Mouse (Mus musculus) intestine, embryonic 16.5 days (tissue): ENCODE measurements around the gene Il22ra2. TPM values are rescaled to one million over a fixed set of nuclear protein-coding genes. Genes with fewer than 3 reads are reported as not detected.

Source experiments
- ATAC-seq: fragments of 200-750 bp; cut with Nextera tagmentation; 2 replicates; pipeline ENCODE4 v1.8.0; 2017; ENCODE audit warnings: moderate TSS enrichment, moderate library complexity
- H3K27ac ChIP-seq: fragments of 300-500 bp; sonication (generic); 2 replicates; pipeline ENCODE4 v1.5.1; 2014; ENCODE audit warnings: mild to moderate bottlenecking, low read length
- H3K27me3 ChIP-seq: fragments of 300-500 bp; sonication (generic); replicated peaks from 2 replicates; pipeline ENCODE4 v1.6.1; 2014; ENCODE audit warnings: low read length, control low read depth, mixed read lengths; ENCODE audit not compliant: control insufficient read depth, insufficient read depth
- H3K36me3 ChIP-seq: fragments of 300-500 bp; sonication (generic); 2 replicates; pipeline ENCODE4 v1.6.1; 2014; ENCODE audit warnings: low read length, control low read depth; ENCODE audit not compliant: control insufficient read depth, insufficient read depth
- H3K4me1 ChIP-seq: fragments of 300-500 bp; sonication (generic); 2 replicates; pipeline ENCODE4 v1.6.1; 2014; ENCODE audit warnings: low read length, control low read depth, mixed read lengths; ENCODE audit not compliant: control insufficient read depth, insufficient read depth
- H3K4me2 ChIP-seq: fragments of 300-500 bp; sonication (generic); 2 replicates; pipeline ENCODE4 v1.6.1; 2014; ENCODE audit warnings: low read depth, low read length, control low read depth
- H3K4me3 ChIP-seq: fragments of 300-500 bp; sonication (generic); 2 replicates; pipeline ENCODE4 v1.5.1; 2014; ENCODE audit warnings: mild to moderate bottlenecking, low read length
- H3K9ac ChIP-seq: fragments of 300-500 bp; sonication (generic); 2 replicates; pipeline ENCODE4 v1.6.1; 2014; ENCODE audit warnings: low read depth, low read length
- H3K9me3 ChIP-seq: fragments of 300-500 bp; sonication (generic); 2 replicates; pipeline ENCODE4 v1.6.1; 2016; ENCODE audit warnings: low read length, control low read depth; ENCODE audit not compliant: control insufficient read depth
- WGBS: fragments of 180-500 bp; shearing (Covaris S2); extraction: QIAGEN DNeasy Blood & Tissue Kit; methylation state at CpG from one replicate; pipeline ENCODE4 v1.1.7; 2014; 5-methylcytosine and 5-hydroxymethylcytosine counted together
- polyA plus RNA-seq: library from polyadenylated mRNA; unstranded; fragments of >200 nt; fragmentation: Nextera tagmentation; extraction: Ambion mirVana; gene quantifications from 2 replicates; pipeline ENCODE4 v1.2.1, GENCODE M21; 2015

Il22ra2 gene
- polyA plus RNA-seq, 1 experiment from 2014 or later: not detected

DNA sequence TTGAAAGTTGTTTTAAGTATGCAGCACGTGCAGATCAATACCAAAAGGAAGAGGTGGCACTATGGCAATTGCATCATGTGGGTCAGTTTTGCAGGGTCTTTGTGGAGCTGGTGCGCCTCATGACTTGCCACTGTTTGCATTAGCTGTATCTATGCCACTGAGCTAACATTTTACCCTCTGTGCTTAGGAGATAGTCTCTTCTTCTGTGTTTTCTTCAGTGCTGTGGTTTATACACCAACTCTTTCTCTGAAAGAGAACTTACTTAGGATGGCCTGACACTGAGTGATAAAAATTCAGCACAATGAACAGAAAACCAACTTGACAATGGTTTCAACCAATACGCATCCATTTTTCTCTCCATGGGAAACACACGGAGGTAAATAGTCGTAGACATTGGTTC lies 35.9 kb upstream of the Il22ra2 start:
- H3K4me3 ChIP-seq: no peak overlapping the region
- no peaks in the 10 kb centered on the region for H3K27me3 ChIP-seq
- WGBS: 88% methylated on average over 5 of the region's 5 CpGs
- no peaks in the 10 kb centered on the region for H3K9me3 ChIP-seq
- H3K36me3 ChIP-seq: no peaks in the 10 kb centered on the region
- H3K4me1 ChIP-seq: peaks cover 13% of the 10 kb centered on the region; the same call in 1 of the 2 replicates
- H3K9ac ChIP-seq: no peak overlapping the region
- ATAC-seq: no peak
- no peak overlapping the region for H3K4me2 ChIP-seq
- no peak overlapping the region for H3K27ac ChIP-seq

GRCm38 (mm10) chr10:19587281-19587680 lies 34.5 kb upstream of the Il22ra2 start:
- H3K9me3 ChIP-seq: no peaks in the 10 kb centered on the region
- H3K27me3 ChIP-seq: no peaks in the 10 kb centered on the region
- H3K27ac ChIP-seq: no peak overlapping the region
- no peak overlapping the region for H3K9ac ChIP-seq
- WGBS: 79% methylated on average over 3 of the region's 3 CpGs
- H3K4me2 ChIP-seq: no peak overlapping the region
- H3K36me3 ChIP-seq: no peaks in the 10 kb centered on the region
- H3K4me3 ChIP-seq: no peak overlapping the region
- H3K4me1 ChIP-seq: peaks cover 13% of the 10 kb centered on the region; the same call in 1 of the 2 replicates
- no peak for ATAC-seq

GRCm38 (mm10) chr10:19589626-19590025 lies 32.2 kb upstream of the Il22ra2 start:
- ATAC-seq: no peak
- Histone ChIP-seq H3K36me3 (no peaks in the 10 kb centered on the region), H3K4me2 (no peak overlapping the region), H3K9me3 (no peaks in the 10 kb centered on the region), H3K9ac (no peak overlapping the region), H3K27me3 (no peaks in the 10 kb centered on the region), H3K4me3 (no peak overlapping the region), H3K4me1 (peaks cover 17% of the 10 kb centered on the region), H3K27ac (peak overlapping the region; percentile 14; the same call in 1 of the 2 replicates)
- 76% methylated on average over 12 of the region's 12 CpGs for WGBS

DNA sequence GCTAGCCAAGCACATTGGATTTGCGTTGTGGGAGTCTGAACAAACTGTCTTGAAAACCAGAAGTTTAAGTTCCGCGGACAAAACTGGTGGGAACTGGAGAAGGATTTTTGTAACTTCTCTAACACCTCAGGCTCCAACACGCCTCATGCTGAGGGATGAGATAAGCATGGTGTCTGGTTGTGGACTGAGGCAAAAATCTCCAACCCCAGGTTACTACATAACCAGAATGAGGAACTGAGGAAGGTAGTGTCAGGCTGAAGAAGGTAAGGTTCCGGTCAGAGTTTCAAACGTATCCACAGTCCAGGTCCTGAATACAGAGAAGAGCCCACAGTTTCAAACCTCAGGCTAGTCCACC lies 30.5 kb upstream of the Il22ra2 start:
- Histone ChIP-seq H3K9me3 (no peaks in the 10 kb centered on the region), H3K27ac (peak overlapping the region; percentile 71), H3K4me2 (peak overlapping the region; percentile 47), H3K36me3 (no peaks in the 10 kb centered on the region), H3K27me3 (no peaks in the 10 kb centered on the region), H3K9ac (no peak overlapping the region), H3K4me1 (peaks cover 19% of the 10 kb centered on the region), H3K4me3 (peak overlapping the region; percentile 68)
- ATAC-seq: peak; percentile 41
- 28% methylated on average over 6 of the region's 6 CpGs for WGBS

GRCm38 (mm10) chr10:19591641-19592441 lies 30.0 kb upstream of the Il22ra2 start, which contains the start of gene Ifngr1:
Gene Ifngr1 (plus strand): TSS chr10:19591949.
- H3K4me3 ChIP-seq: peak within 1 kb of the TSS; percentile 68
- H3K9me3 ChIP-seq: no peaks in the 10 kb centered on the region
- under 1% methylated on average over 52 of the region's 52 CpGs for WGBS
- H3K27me3 ChIP-seq: no peaks in the 10 kb centered on the region
- H3K27ac ChIP-seq: peak within 1 kb of the TSS; percentile 96
- H3K9ac ChIP-seq: peak within 1 kb of the TSS; percentile 90
- H3K36me3 ChIP-seq: no peaks in the 10 kb centered on the region
- peak; percentile 95 for ATAC-seq
- peaks cover 19% of the 10 kb centered on the region for H3K4me1 ChIP-seq
- H3K4me2 ChIP-seq: peak within 1 kb of the TSS; percentile 60

- ATAC-seq: no peak
- peak overlapping the region; percentile 68 for H3K4me3 ChIP-seq
- peak overlapping the region; percentile 60 for H3K4me2 ChIP-seq
- peaks cover 19% of the 10 kb centered on the region for H3K4me1 ChIP-seq
- WGBS: 0% methylated on average over 3 of the region's 3 CpGs
- H3K9me3 ChIP-seq: no peaks in the 10 kb centered on the region
- peak overlapping the region; percentile 96 for H3K27ac ChIP-seq
- H3K36me3 ChIP-seq: no peaks in the 10 kb centered on the region
- peak overlapping the region; percentile 90 for H3K9ac ChIP-seq
- no peaks in the 10 kb centered on the region for H3K27me3 ChIP-seq
These were observed 29.2 kb upstream of the Il22ra2 start for GRCm38 (mm10) chr10:19592556-19592955.

- Histone ChIP-seq H3K27me3 (no peaks in the 10 kb centered on the region), H3K4me1 (peaks cover 19% of the 10 kb centered on the region), H3K36me3 (0 out of 2 replicates have a peak, but pooled peaks cover 2% of the 10 kb centered on the region), H3K27ac (no peak overlapping the region), H3K4me3 (peak overlapping the region; percentile 30), H3K4me2 (peak overlapping the region; percentile 48), H3K9ac (peak overlapping the region; percentile 21; the same call in 1 of the 2 replicates), H3K9me3 (no peaks in the 10 kb centered on the region)
- no peak for ATAC-seq
- WGBS: 82% methylated on average over 3 of the region's 3 CpGs
These were observed 28.5 kb upstream of the Il22ra2 start for GRCm38 (mm10) chr10:19593296-19593695.

GRCm38 (mm10) chr10:19594201-19594905 lies 27.4 kb upstream of the Il22ra2 start:
- H3K27me3 ChIP-seq: no peaks in the 10 kb centered on the region
- peak overlapping the region; percentile 30 for H3K4me3 ChIP-seq
- H3K4me1 ChIP-seq: peaks cover 21% of the 10 kb centered on the region
- peak overlapping the region; percentile 74 for H3K27ac ChIP-seq
- 76% methylated on average over 3 of the region's 3 CpGs for WGBS
- peak; percentile 26 for ATAC-seq
- peaks cover 5% of the 10 kb centered on the region; the same call in 1 of the 2 replicates for H3K36me3 ChIP-seq
- H3K4me2 ChIP-seq: peak overlapping the region; percentile 48
- no peaks in the 10 kb centered on the region for H3K9me3 ChIP-seq
- H3K9ac ChIP-seq: peak overlapping the region; percentile 22; the same call in 1 of the 2 replicates

GRCm38 (mm10) chr10:19596866-19597265 lies 24.9 kb upstream of the Il22ra2 start:
- no peak overlapping the region for H3K4me3 ChIP-seq
- no peaks in the 10 kb centered on the region for H3K9me3 ChIP-seq
- ATAC-seq: no peak
- no peak overlapping the region for H3K27ac ChIP-seq
- H3K4me1 ChIP-seq: peaks cover 16% of the 10 kb centered on the region
- H3K27me3 ChIP-seq: no peaks in the 10 kb centered on the region
- WGBS: 84% methylated on average over 4 of the region's 4 CpGs
- no peak overlapping the region for H3K9ac ChIP-seq
- no peak overlapping the region for H3K4me2 ChIP-seq
- H3K36me3 ChIP-seq: peaks cover 16% of the 10 kb centered on the region
